Mouse (Mus musculus) olfactory bulb, adult 2 months (tissue): ENCODE data around the gene Vars2.

Experiments used
- CTCF ChIP-seq: fragments of 200-500 bp; IDR thresholded peaks from 2 replicates; pipeline ENCODE4 v1.5.1; 2012; ENCODE audit warnings: low read depth, mild to moderate bottlenecking, low read length, moderate library complexity; ENCODE audit not compliant: insufficient read depth
- POLR2A ChIP-seq: fragments of 200-500 bp; IDR thresholded peaks from 2 replicates; pipeline ENCODE4 v1.6.1; 2012; ENCODE audit warnings: mild to moderate bottlenecking, low read depth, low read length, moderate library complexity; ENCODE audit not compliant: insufficient read depth

- TF ChIP-seq POLR2A (no peak), CTCF (no peak)
Observed at GRCm38 (mm10) chr17:35701203-35701977, 34.0 kb upstream of the Vars2 start.
